Mouse (Mus musculus): ENCODE results near the gene 4930519G04Rik. TPM values are rescaled to one million over a fixed set of nuclear protein-coding genes. Genes with fewer than 3 reads are reported as not detected.

Gene 4930519G04Rik
- polyA plus RNA-seq (2012; rRNA removed), result not detected in 2 replicates

GRCm38 (mm10) chr5:114853364-114853763 lies at the start of gene 4930519G04Rik:
Gene 4930519G04Rik (plus strand): TSS chr5:114853664.

GRCm38 (mm10) chr5:114822796-114823688 lies 30.4 kb upstream of the 4930519G04Rik start, which contains the start of gene 1500011B03Rik:
Gene 1500011B03Rik (minus strand): TSS chr5:114823468.

GRCm38 (mm10) chr5:114858582-114858981 lies 5.1 kb downstream of the 4930519G04Rik start, which contains the start of gene Gm9936:
Gene Gm9936 (minus strand): TSS chr5:114858682.

GRCm38 (mm10) chr5:114896688-114897373 lies 43.4 kb downstream of the 4930519G04Rik start, which contains the start of gene Oasl2:
Gene Oasl2 (plus strand): TSS chr5:114896936.

GRCm38 (mm10) chr5:114922998-114923473 lies 69.6 kb downstream of the 4930519G04Rik start, which contains the start of gene Oasl1:
Gene Oasl1 (plus strand): TSS chr5:114923240.

Other genes starting within 250 kb of the 4930519G04Rik start
- 5.7 and 5.9 TPM in 2 replicates for gene Trpv4, start 195.2 kb upstream of the 4930519G04Rik start, polyA plus RNA-seq (2012; rRNA removed)
- gene Gltp, start 162.7 kb upstream of the 4930519G04Rik start, polyA plus RNA-seq (2012; rRNA removed), result 221 and 237 TPM in 2 replicates
- 4.0 and 6.5 TPM in 2 replicates for gene Tchp, start 145.9 kb upstream of the 4930519G04Rik start, polyA plus RNA-seq (2012; rRNA removed)
- gene Ankrd13a, start 79.0 kb upstream of the 4930519G04Rik start, polyA plus RNA-seq (2012; rRNA removed), result 26.9 and 34.6 TPM in 2 replicates
- gene Git2, start 78.1 kb upstream of the 4930519G04Rik start, polyA plus RNA-seq (2012; rRNA removed), result 13.2 and 14.2 TPM in 2 replicates
- gene 1500011B03Rik, start 30.2 kb upstream of the 4930519G04Rik start, polyA plus RNA-seq (2012; rRNA removed), result 6.7 and 13.9 TPM in 2 replicates
- gene Gm9936, start 5.0 kb downstream of the 4930519G04Rik start, polyA plus RNA-seq (2012; rRNA removed), result not detected in 2 replicates
- 2.3 and 3.3 TPM in 2 replicates for gene Oasl2, start 43.3 kb downstream of the 4930519G04Rik start, polyA plus RNA-seq (2012; rRNA removed)
- gene Oasl1, start 69.6 kb downstream of the 4930519G04Rik start, polyA plus RNA-seq (2012; rRNA removed), result 63.9 and 113 TPM in 2 replicates
- 10.2 and 13.8 TPM in 2 replicates for gene 2210016L21Rik, start 88.5 kb downstream of the 4930519G04Rik start, polyA plus RNA-seq (2012; rRNA removed)
- gene Hnf1a, start 117.4 kb downstream of the 4930519G04Rik start, polyA plus RNA-seq (2012; rRNA removed), result 6.2 and 7.3 TPM in 2 replicates
- gene Sppl3, start 157.5 kb downstream of the 4930519G04Rik start, polyA plus RNA-seq (2012; rRNA removed), result 44.3 and 46.2 TPM in 2 replicates
- gene Gm10401, start 244.6 kb downstream of the 4930519G04Rik start, polyA plus RNA-seq (2012; rRNA removed), result not detected in 2 replicates